Mouse (Mus musculus) liver, embryonic 14.5 days (tissue): ENCODE data around the gene Acaa1b.

Experiments
- CTCF ChIP-seq: IDR thresholded peaks from 2 replicates; pipeline ENCODE4 v1.5.1; 2016; ENCODE audit warnings: antibody characterized with exemption, low read depth, control low read depth
- EP300 ChIP-seq: IDR thresholded peaks from 2 replicates; pipeline ENCODE4 v1.6.1; 2016; ENCODE audit warnings: antibody characterized with exemption, low read depth

GRCm38 (mm10) chr9:119179292-119179691, 22.4 kb upstream of the Acaa1b start:
- no peak for TF ChIP-seq CTCF
- no peak for TF ChIP-seq EP300
